Mouse (Mus musculus): ENCODE measurements at regions not wholly inside any gene's neighbourhood (a gene's known extent, or its start where the extent isn't known, plus 50 kb on each side); places are given as distances from the start of the nearest gene placed in this dataset.

- TF ChIP-seq MAX (IDR thresholded peaks at IDR 0.05) (no peak), CTCF (IDR thresholded peaks at IDR 0.05; ENCODE audit: control insufficient read depth, insufficient read depth, insufficient read length) (no peak), MYOG (IDR thresholded peaks at IDR 0.05; ENCODE audit: control insufficient read depth, extremely low read depth, insufficient read length) (no peak), FOSL1 (IDR thresholded peaks at IDR 0.05; ENCODE audit: insufficient read depth, low read length, poor library complexity, severe bottlenecking) (no peak), USF1 (IDR thresholded peaks at IDR 0.05; ENCODE audit: low read depth) (no peak)
Measured at GRCm38 (mm10) chr10:25790363-25790821, 254.3 kb upstream of the Smlr1 start.
